Mouse (Mus musculus): ENCODE data around the gene Smg6.

Gene Smg6

DNA sequence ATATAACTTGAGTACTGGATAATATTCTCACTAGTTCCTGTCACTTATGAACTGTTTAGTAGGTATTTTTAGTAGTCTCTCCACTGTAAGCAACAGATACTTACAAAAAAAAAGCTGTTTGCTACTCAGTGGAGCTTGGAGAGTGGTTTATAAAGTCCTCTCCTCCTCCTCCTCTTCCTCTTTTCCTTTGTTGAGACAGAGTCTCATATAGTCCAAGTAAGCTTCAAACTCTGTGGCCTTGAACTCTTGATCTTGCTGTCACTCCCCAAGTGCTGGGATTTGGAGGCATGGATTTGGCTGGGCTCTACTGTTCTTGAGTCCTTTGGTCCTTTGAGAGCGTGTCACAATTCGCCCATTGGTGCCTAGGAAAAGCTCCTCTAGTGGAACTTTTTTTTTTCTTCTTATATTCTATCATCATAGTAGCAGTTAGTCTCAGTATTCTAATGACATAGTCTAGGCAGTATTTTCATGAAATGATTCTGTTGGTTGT lies 1.7 kb downstream of the Smg6 start:
- DNase-seq (ENCODE audit: low read depth, low spot score), result no peak

DNA sequence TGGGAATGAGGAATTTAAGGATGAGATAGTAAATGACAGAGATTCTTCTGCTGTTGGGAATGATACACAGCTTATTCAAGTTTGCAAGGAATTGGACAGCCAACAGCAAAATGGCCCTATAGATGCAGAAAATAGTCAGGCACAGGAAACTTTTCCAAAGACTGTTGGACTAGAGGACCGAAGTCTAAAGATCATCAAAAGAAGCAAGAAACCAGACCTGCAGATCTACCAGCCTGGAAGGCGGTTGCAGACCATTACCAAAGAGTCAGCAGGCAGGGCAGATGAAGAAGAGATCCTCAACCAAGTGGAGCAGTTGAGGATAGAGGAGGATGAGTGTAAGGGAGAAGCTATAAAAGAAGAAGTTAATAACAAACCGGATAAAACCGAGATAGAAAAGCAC lies 3.5 kb downstream of the Smg6 start:
- no peak for DNase-seq (ENCODE audit: low read depth, low spot score)

DNA sequence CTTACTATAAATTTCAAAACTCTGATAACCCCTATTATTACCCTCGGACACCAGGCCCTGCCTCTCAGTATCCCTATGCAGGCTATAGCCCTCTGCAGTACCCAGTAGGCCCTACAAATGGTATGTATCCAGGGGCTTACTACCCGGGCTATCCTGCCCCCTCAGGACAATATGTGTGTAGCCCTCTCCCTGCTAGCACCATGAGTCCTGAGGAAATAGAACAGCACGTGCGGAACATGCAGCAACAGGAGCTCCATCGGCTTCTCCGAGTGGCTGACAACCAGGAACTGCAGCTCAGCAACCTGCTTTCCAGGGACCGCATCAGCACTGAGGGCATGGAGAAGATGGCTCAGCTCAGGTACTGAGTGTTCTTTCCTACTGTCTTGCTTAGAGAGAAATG lies 4.8 kb downstream of the Smg6 start:
- peak; percentile 54 for DNase-seq (ENCODE audit: low read depth, low spot score)

DNA sequence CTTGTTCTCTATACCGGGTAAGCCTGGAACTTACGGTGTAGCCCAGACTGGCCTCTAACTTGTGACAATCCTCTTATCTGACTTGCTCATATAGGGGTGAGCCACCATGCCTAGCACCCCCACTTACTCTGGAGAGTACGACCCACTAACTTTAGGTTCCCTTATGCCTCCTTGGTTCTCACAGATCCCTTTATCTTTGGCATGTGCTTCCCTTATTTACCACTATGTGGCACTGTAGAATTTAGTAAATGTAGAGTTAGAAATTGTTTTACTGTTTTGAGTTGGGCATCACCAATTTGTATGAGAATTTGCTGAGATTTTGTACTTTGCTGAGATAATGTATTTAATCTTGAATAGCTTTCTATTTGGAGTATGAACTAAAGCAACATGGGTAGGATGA lies 20.7 kb downstream of the Smg6 start:
- DNase-seq (ENCODE audit: low read depth, low spot score), result peak; percentile 64

DNA sequence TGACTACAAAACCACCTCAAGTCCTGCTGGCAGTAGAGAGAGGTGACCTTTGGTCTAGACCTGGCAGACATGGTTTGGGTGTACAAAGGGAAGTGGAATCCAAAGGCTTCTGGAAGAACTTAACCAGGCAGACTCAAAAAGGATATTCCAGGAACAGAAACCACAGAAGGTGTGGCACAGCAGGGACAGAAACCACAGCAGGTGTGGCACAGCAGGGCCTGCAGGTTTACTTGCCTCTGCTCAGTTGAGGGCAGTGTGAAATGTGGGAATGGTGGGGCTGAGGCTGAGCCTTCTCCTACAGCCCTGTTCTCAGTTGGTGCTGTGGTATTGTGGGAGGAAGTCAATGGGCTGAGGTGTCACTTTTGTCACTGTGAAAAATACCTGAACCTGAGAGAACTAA lies 29.3 kb downstream of the Smg6 start:
- peak; percentile 11 for DNase-seq (ENCODE audit: low read depth, low spot score)

DNA sequence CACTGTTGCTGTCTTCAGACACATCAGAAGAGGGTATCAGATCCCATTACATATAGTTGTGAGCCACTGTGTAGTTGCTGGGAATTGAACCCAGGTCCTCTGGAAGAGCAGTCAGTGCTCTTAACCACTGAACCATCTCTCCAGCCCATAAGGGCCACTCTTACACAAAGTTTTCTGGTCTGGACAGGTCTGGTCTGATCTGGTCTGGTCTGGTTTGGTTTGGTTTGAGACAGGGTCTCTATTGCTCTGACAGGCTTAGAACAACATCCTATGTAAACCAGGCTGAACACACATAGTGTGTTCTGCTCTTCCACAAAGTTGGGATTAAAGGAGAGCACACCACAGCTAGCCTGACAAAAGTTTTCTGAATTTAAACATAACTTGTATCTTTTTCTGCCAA lies 30.4 kb downstream of the Smg6 start:
- DNase-seq (ENCODE audit: low read depth, low spot score), result peak; percentile 53

DNA sequence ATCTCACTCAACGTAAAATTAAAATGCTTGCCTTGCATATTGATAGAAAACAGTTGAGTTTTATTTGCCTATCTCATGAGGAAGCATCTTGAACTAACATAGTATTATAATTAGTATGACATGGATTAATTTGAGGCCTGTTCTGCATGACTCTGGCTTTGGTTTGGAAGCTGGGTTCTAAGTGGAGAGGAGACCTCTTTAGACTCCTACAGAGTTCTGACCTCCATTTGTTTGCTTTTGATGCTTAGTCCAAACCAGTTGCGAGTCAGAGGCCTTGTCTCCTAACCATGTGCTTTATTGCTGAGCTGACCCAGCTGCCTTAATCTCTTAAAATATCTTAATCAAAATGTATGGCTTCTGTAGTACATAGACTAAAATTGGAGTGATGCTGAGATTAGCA lies 32.0 kb downstream of the Smg6 start:
- DNase-seq (ENCODE audit: low read depth, low spot score), result no peak

DNA sequence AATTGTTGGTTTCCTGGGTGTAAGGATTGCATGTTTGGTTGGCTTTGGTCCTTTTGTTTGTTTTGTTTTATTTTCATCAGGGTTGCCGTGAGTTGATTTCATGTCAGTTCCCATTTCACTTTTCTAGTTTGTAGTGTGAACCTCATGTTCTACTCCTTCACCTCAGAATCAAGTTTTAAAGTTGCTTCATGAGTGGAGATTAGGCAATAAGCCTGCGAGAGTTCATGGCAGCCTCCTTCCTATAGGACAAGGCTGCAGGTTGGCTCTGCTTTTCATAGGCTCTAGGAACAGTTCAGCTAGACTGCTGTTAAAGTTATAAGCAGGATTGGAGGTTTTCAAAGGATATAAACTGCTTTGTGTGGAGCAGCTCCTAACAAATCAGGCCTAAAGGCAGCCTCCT lies 33.9 kb downstream of the Smg6 start:
- no peak for DNase-seq (ENCODE audit: low read depth, low spot score)

DNA sequence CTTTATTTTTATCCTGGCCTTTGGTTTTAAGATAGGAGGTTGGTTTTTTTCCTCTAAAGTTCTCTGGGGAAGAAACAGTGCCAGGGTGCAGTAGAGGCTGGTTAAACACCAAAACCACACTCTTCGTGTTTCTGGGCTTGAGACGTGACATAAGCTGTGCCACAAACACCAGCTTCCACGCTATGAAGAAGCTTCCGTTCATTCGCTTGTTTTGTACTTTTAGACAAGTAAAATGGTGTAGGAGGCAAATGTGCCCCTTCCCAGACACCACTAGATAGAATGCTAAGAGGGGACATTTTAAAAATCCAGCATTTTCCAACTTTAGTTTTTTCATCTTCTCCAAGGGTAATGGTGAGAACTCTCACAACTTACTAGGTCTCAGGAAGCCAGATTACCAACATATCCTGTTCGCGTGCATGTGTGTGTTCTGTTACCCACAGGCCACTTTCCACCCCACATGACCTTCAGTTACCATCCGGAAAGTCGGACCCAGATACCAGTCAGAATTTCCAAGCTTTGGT lies 34.5 kb downstream of the Smg6 start:
- DNase-seq (ENCODE audit: low read depth, low spot score), result no peak

DNA sequence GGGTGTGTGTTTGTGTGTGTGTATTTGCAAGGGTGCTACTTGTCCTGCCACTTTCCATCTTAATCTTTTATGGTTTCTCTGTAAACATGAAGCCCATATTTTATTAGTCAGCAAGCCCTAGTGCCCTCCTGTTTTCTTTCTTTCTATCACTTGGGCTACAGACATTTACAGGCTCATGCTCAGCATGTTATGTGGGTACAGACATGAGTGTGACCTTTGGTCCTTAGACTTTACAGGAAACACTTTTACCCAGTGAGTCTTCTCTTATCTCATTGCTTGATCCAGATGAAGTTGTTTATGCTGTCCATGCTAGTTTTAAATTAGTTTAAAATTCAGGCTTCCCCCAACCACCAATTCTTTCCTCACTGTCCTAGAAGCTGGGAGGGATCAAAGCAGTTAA lies 36.3 kb downstream of the Smg6 start:
- no peak for DNase-seq (ENCODE audit: low read depth, low spot score)

DNA sequence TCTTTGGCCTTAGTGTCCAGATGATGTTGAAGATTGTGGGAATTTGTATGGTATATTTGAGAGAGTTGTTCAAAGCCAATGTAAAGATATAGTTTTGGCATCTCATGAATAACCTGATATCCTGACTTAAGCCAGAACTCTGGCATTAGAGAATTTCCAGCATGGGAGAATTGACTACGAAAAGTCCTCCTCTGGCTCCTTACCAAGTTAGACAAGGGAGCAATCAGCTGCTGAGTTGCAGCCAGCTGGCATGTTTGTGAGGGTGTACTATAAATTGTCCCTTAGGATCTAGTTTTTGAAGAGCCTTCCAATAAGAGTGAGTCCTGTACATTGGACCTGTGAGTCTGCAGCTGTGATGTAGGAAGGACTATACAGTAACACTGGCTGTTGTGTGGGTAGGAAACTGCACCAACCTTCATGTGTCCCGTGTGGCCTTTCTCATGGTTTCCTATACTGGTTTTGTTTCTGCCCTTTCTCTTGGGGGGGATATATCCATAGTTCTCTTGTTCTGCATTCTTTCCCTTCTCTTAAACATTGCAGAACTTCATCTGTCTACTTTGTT lies 37.3 kb downstream of the Smg6 start:
- DNase-seq (ENCODE audit: low read depth, low spot score), result no peak

DNA sequence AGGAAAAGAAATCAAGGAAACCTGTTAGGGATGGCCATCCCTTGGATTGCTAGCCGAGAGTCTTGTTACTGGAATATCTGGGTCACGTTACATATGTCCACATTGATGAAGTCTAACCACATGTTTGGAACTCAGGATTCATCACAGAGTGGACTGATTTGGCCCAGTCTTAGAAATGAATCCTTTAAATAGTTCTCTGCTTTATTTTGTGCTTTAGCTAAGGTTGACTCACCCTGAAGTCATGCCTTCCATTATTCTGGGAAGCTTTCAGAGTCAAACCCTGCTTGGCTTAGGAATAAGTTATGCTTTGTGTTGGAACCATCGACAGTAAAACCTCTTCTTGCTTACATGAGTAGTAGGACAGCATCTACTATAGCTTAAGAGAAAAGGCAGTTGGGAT lies 39.9 kb downstream of the Smg6 start:
- no peak for DNase-seq (ENCODE audit: low read depth, low spot score)

DNA sequence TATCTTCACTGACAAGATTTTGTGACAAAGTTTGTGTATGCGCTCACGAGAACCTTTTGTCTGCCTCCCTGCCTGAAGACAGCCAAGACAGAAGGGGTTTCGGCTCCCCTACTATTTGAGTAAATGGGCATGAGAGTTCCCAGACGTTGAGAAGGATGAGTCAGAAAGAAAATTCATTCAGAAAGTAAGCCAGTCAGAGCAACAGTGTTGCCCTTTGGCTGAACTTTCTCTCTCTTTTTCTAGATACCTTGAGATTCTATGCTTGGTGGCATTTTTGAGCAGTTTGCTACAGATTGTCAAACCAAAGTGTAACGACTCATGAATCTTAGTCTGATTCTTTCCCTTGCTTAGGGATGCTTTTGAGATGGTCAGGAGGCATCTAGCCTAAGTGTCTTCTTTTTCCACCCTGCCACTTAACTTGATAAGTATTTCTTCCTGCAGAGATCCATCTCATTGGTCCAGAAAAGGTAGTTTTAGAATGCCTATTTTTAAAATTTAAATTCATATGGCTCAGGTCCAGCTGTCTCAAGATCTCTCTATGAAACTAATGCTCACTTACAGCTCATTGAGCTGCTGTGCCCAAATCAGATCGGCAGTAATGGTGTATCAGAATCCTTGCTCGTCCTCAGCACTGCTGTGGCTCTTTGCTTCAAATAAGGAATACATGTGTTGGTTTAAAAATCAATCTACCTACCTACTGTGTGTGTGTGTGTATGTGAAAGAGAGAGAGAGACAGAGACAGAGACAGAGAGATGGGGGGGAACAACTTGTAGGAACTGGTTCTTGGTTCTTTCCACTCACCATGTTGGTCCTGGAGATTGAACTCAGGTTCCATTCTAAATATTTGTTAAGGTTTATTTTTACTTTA lies 47.9 kb downstream of the Smg6 start:
- no peak for DNase-seq (ENCODE audit: low read depth, low spot score)

DNA sequence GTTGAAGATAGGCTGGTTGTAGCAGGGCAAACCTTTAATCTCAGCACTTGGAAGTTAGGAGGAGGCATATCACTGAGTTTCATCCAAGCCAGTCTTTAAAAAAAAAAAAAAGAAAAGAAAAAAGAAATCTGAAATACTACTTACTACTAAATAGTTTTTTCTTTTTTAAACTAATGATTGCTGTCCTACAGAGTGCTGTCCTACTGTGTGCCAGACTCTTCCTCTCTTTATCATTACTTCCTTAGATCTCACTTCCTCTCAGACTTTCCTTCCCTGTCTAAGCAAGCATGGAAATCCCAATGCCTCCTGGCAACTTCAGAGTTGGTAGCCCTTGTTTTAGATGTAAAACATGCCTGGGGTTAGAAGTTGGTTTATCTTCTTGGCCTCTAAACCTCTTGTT lies 49.0 kb downstream of the Smg6 start:
- no peak for DNase-seq (ENCODE audit: low read depth, low spot score)

DNA sequence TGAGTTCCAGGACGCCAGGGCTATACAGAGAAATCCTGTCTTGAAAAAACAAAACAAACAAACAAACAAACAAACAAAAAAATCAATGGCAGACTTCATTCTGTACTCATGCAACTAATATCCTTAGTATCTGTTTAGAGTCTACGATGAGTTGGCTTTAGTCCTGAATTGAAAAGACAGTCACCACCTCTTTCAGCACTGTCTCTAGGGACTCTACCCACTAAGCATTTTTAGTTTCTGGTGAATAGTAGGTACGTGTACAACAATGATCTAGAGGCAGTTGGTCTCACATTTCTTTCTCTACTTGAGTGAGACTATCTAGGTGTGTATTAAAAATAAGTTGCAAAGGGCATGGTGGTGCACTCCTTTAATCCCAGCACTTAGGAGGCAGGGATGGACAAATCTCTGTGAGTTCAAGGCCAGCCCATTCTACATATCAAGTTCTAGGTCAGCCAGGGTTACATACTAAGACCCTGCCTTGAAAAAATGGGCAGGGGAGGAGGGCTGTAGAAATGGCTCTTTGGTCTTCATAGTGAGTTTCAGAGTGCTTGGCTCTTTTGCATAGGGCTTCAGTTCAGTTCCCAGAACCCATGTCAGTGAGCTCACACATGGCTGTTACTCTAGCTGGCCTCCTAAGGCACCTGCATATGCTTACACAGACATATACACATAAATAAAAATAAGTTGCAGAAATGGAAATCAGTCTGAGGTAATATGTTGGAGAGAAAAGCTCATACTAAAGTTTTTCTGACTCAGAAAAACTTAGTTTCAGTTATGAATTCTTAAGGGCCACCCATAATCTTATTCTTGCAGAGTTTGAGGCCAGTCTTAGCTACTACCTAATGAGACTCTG lies 51.4 kb downstream of the Smg6 start:
- no peak for DNase-seq (ENCODE audit: low read depth, low spot score)

DNA sequence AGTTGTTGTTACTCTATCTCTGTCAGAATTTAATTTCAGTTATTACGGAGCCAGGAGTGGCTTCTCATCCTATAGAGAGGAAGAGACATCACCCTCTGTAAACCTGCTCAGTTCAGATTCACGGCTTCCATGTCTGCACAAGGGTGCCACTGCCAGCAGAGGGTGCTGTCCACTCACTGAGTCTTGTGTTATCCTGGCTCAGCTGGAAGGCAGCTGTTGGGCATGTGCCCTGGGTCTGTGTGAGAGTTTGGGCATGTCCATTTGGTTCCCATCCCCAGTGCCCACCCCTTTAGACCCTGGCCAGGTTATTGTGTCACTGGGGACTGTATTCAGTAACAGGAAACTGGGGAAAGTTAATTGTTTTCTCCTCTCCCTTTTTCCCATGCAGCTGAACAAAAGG lies 55.8 kb downstream of the Smg6 start:
- peak; percentile 66 for DNase-seq (ENCODE audit: low read depth, low spot score)

DNA sequence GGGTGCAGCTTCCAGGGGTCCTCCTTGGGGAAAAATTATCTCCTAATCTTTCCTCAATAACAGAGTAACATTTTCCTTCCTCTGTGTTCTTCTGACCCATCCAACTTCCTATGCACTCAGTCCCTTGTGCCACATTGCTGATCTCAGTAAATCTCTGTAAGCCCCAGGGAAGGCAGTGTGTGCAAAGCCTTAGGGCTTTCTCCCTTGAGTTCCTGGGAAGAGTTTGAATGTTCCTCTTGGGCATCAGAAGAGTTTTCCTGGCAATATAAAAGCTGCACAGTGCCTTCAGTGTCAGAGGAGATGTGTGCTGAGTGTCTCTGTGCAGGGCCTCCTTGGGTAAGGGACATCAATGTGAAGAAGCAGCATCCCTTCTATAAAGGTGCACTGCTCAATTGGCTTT lies 56.6 kb downstream of the Smg6 start:
- no peak for DNase-seq (ENCODE audit: low read depth, low spot score)

DNA sequence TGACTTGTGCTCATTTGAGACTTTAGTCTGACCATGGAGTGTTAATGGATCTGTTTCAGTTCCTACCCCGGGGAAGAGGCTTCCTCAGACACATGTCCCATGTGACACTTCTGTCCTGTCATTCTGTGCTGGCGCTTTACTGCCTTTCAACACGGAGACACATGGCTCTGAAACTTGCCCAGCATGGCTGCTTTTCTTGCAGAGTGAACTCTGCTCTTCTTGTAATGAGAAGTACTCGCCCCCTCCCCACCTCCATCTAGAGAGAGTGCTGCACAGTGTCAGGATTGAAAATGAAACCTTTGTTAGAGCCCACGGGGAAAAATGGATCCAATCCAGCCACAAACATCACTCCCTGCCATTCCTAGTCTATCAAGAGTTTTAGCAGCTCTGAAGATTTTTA lies 62.5 kb downstream of the Smg6 start:
- DNase-seq (ENCODE audit: low read depth, low spot score), result no peak

DNA sequence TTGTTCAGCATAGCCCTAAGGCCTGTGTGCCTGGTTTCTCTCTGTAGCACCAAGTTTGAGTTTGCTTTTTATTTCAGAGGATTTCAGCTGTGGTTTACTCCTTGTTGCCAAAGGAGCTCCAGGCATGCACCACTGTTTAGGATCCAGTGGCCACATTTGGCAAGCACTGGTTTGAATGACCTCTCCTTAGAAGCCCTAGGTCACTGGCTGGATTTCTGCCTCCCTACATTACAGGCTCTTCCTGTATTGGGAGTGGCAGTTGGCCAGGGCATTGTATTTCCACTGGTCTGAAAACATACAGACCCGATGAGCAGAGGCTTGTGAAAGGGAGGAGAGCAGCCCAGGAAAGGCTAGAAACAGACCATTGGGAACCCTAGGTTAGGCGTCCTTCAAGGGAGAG lies 63.4 kb downstream of the Smg6 start:
- DNase-seq (ENCODE audit: low read depth, low spot score), result no peak

DNA sequence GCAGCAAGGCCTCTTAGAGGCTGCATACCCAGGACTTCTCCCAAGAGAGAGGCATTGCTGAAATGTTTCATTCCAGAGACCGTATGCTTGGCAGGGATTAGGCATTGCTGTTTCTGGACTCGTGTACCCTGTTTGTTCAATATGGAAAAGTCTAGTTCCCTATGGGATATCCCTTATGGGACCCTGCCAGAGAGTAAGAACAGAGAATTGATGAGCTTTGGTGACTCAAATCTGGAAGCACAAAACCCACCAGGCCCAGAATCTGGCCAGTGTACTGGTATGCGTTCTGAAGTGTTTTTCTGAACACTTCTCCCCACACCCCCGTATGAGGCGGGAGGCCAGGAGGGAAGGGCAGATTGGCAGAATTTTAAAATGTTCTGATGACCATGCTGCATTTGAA lies 64.9 kb downstream of the Smg6 start:
- DNase-seq (ENCODE audit: low read depth, low spot score), result no peak

DNA sequence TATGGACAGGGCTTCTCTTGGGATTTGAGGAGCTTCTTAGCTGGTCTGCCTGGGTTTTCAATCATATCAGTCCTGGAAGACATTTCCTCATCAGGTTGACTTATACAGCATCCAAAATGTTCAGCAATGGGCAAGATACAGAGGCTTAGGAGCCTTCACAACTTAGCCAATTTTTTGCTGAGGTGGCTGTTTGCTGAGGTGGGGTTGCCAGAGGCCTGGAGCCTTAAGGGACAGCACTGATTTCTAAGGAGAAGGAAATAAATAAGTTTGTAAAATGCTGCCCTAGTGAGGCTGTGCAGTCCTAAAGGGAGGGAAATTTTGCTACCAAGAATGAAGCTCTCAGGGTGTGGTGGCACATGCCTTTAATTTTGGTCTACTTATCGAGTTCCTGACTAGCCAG lies 65.7 kb downstream of the Smg6 start:
- no peak for DNase-seq (ENCODE audit: low read depth, low spot score)

DNA sequence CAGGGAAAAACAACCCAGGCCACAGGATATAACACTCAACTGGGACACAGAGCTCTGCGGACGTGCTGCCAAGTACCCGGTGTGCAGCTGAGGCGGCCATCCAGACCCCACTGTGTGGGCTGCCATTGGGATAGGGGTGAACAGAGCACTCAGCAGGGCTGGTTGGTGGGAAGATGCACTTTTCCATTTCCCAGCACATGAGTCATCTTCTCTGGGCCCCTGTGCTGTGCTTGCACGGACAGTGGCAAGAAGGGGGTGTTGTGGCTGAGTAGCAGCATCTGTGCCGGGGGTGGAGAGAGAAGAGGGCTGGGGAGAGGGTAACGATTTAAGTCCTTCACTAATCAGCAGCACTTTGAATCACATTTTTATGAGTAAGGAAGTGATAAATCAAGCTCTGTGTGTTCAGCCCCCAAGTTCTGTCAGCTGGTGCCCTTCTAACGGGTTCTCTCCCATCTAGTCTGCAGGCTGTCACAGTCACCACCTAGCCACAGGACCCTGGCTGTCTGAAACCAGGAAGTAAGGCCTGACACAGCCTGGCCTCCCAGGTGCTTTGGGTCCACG lies 66.9 kb downstream of the Smg6 start:
- no peak for DNase-seq (ENCODE audit: low read depth, low spot score)

Data from R1 (cell line).